Mouse (Mus musculus) MEL (cell line): ENCODE results near the gene Prkx.
A peak's percentile ranks its signal among the peaks of the same experiment; 100 is the strongest.

Experiments used
- BHLHE40 ChIP-seq: IDR thresholded peaks from 2 replicates; pipeline ENCODE4 v1.6.1; 2012; ENCODE audit warnings: low read depth, mild to moderate bottlenecking, inconsistent platforms, low read length, improper control_type of control experiment, borderline replicate concordance
- CHD1 ChIP-seq: IDR thresholded peaks from 2 replicates; pipeline ENCODE4 v1.6.1; 2012; ENCODE audit warnings: low read depth, mild to moderate bottlenecking, inconsistent platforms, low read length, improper control_type of control experiment
- CHD2 ChIP-seq: IDR thresholded peaks from 2 replicates; pipeline ENCODE4 v1.6.1; 2011; ENCODE audit warnings: low read length, improper control_type of control experiment
- CTCF ChIP-seq, 3 experiments: IDR thresholded peaks in 2 of 3; conservative IDR thresholded peaks in 1 of 3; 2 replicates each; pipeline ENCODE4 v1.5.1; 2011 to 2012; ENCODE audit warnings: low read length in 3 of 3, low read depth in 2 of 3, mild to moderate bottlenecking in 2 of 3, improper control_type of control experiment in 1 of 3, inconsistent platforms in 1 of 3, mixed read lengths in 1 of 3, moderate library complexity in 1 of 3; ENCODE audit not compliant: control insufficient read depth in 1 of 3, insufficient read depth in 1 of 3, poor library complexity in 1 of 3, severe bottlenecking in 1 of 3
- E2F4 ChIP-seq: IDR thresholded peaks from 2 replicates; pipeline ENCODE4 v1.6.1; 2011; ENCODE audit warnings: low read depth, low read length, improper control_type of control experiment, borderline replicate concordance
- EP300 ChIP-seq, 2 experiments: IDR thresholded peaks; 2 replicates each; pipeline ENCODE4 v1.6.1; 2011; ENCODE audit warnings: improper control_type of control experiment in 2 of 2, low read length in 2 of 2, low read depth in 1 of 2, mild to moderate bottlenecking in 1 of 2
- ETS1 ChIP-seq: IDR thresholded peaks from 2 replicates; pipeline ENCODE4 v1.6.1; 2012; ENCODE audit warnings: low read depth, mild to moderate bottlenecking, inconsistent platforms, low read length, improper control_type of control experiment, moderate library complexity
- HCFC1 ChIP-seq: IDR thresholded peaks from 2 replicates; pipeline ENCODE4 v1.6.1; 2012; ENCODE audit warnings: low read depth, mild to moderate bottlenecking, inconsistent platforms, low read length, improper control_type of control experiment, moderate library complexity
- MAFK ChIP-seq: IDR thresholded peaks from 2 replicates; pipeline ENCODE4 v1.6.1; 2011; ENCODE audit warnings: low read depth, mild to moderate bottlenecking, low read length, improper control_type of control experiment, borderline replicate concordance
- MAZ ChIP-seq: IDR thresholded peaks from 2 replicates; pipeline ENCODE4 v1.6.1; 2012; ENCODE audit warnings: low read depth, mild to moderate bottlenecking, inconsistent platforms, low read length, improper control_type of control experiment
- POLR2A ChIP-seq, 2 experiments: IDR thresholded peaks; 2 replicates each; pipeline ENCODE4 v1.6.1; 2011 to 2012; ENCODE audit warnings: low read length in 2 of 2, mild to moderate bottlenecking in 2 of 2, control low read depth in 1 of 2, improper control_type of control experiment in 1 of 2, low read depth in 1 of 2, moderate library complexity in 1 of 2; ENCODE audit not compliant: control insufficient read depth in 1 of 2, insufficient read depth in 1 of 2, poor library complexity in 1 of 2
- POLR2AphosphoS5 ChIP-seq: IDR thresholded peaks from 2 replicates; pipeline ENCODE4 v1.6.1; 2012; ENCODE audit warnings: low read depth, borderline replicate concordance, mild to moderate bottlenecking, inconsistent platforms, low read length, moderate library complexity, mixed read lengths
- SIN3A ChIP-seq: IDR thresholded peaks from 2 replicates; pipeline ENCODE4 v1.6.1; 2012; ENCODE audit warnings: low read length, improper control_type of control experiment, inconsistent platforms
- USF1 ChIP-seq: IDR thresholded peaks from 2 replicates; pipeline ENCODE4 v1.6.1; 2014; ENCODE audit warnings: low read depth, mild to moderate bottlenecking, inconsistent platforms, low read length, improper control_type of control experiment, moderate library complexity

GRCm38 (mm10) chrX:77795858-77796174, 262 bp downstream of the Prkx start:
- TF ChIP-seq E2F4: no peak
- TF ChIP-seq CTCF (IDR thresholded peaks at IDR 0.05 in 2 of 3, conservative IDR thresholded peaks at IDR 0.05 in 1 of 3; ENCODE audit: control insufficient read depth in 1 of 3, insufficient read depth in 1 of 3, low read depth in 2 of 3, low read length in 3 of 3, poor library complexity in 1 of 3, severe bottlenecking in 1 of 3): no peak
- no peak for TF ChIP-seq HCFC1
- no peak; the same call in 1 of the 2 replicates for TF ChIP-seq SIN3A
- TF ChIP-seq EP300 (IDR thresholded peaks at IDR 0.05; ENCODE audit: low read depth in 1 of 2, low read length in 2 of 2): no peak
- no peak for TF ChIP-seq MAZ
- TF ChIP-seq POLR2AphosphoS5: no peak
- no peak for TF ChIP-seq CHD1
- TF ChIP-seq POLR2A (IDR thresholded peaks at IDR 0.05; ENCODE audit: control insufficient read depth in 1 of 2, insufficient read depth in 1 of 2, low read depth in 1 of 2, low read length in 2 of 2, poor library complexity in 1 of 2): peak; percentile 65 to 69; a peak in 2 of 4 replicates
- no peak for TF ChIP-seq CHD2
- no peak for TF ChIP-seq BHLHE40
- no peak for TF ChIP-seq USF1
- TF ChIP-seq MAFK: no peak
- 0 out of 2 replicates have a peak, but pooled peaks have one; percentile 1 for TF ChIP-seq ETS1
